Mouse (Mus musculus): Measurements from ENCODE around the gene Map3k10. TPM values are rescaled to one million over a fixed set of nuclear protein-coding genes. Genes with fewer than 3 reads are reported as not detected.

Gene Map3k10
- polyA plus RNA-seq, 1 experiment from 2014 or later = 5.6 TPM

DNA sequence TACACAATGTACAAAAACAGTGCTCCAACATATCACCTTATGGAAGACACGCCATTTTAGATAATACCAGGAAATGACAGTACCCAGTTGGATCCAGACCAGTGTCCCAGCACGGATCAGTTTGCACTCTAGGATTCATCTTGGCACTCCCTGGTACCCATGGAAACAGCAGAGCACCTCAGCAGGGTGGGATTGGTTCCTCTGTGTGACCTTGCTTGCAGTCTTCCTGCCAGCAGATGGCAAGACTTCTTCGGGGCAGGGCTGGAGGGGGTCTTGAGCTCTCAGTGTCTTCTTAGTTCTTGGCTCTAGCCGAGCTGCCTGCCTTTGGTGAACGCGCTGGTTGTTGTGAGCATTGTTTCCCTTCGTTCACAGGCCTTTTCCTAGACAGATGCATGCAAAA, 46.7 kb downstream of the Map3k10 start:
- H3K4me2 ChIP-seq = no peak overlapping the region
- peaks cover 55% of the 10 kb centered on the region for H3K36me3 ChIP-seq (ENCODE audit: control insufficient read depth, insufficient read depth, low read length)
- H3K9me3 ChIP-seq (ENCODE audit: control insufficient read depth, low read length) = no peaks in the 10 kb centered on the region
- 89% methylated on average over 7 of the region's 7 CpGs for WGBS
- H3K27me3 ChIP-seq (replicated peaks; ENCODE audit: control insufficient read depth, insufficient read depth, low read length) = no peaks in the 10 kb centered on the region
- no peak overlapping the region for H3K4me3 ChIP-seq (ENCODE audit: low read depth, low read length)
- DNase-seq (ENCODE audit: low spot score) (no peak), ATAC-seq (replicated peaks; ENCODE audit: low FRiP score) (no peak)
- H3K4me1 ChIP-seq (replicated peaks; ENCODE audit: control insufficient read depth, insufficient read depth, low read length) = no peaks in the 10 kb centered on the region
- no peak overlapping the region for H3K27ac ChIP-seq (ENCODE audit: low read depth, low read length)
- H3K9ac ChIP-seq (ENCODE audit: low read depth, low read length) = no peak overlapping the region

DNA sequence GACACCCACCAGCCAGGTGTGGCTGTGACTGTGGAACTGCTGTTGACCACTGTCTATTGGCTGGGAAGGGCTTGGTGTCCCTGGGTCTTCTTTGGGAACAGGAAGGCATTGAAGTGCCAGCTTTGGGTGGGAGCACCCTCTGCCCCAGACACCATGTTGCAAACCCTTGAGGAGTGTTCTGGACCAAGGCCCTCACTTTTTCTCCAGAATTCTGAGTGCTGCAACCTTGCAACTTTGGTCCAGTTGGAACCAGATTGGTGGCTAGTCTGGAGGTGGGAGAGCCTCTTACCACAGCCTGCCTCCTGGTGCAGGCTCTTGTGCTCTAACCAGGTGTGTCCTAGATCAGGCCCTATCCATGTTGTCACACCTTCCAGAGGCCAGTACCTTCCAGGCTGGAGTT, 49.4 kb downstream of the Map3k10 start:
- Histone ChIP-seq H3K4me2 (no peak overlapping the region), H3K27ac (ENCODE audit: low read depth, low read length) (no peak overlapping the region), H3K9ac (ENCODE audit: low read depth, low read length) (no peak overlapping the region), H3K4me1 (replicated peaks; ENCODE audit: control insufficient read depth, insufficient read depth, low read length) (no peaks in the 10 kb centered on the region), H3K27me3 (replicated peaks; ENCODE audit: control insufficient read depth, insufficient read depth, low read length) (no peaks in the 10 kb centered on the region), H3K4me3 (ENCODE audit: low read depth, low read length) (no peak overlapping the region), H3K36me3 (ENCODE audit: control insufficient read depth, insufficient read depth, low read length) (peaks cover 47% of the 10 kb centered on the region), H3K9me3 (ENCODE audit: control insufficient read depth, low read length) (no peaks in the 10 kb centered on the region)
- ATAC-seq (replicated peaks; ENCODE audit: low FRiP score) = no peak
- no peak for DNase-seq (ENCODE audit: low spot score)

DNA sequence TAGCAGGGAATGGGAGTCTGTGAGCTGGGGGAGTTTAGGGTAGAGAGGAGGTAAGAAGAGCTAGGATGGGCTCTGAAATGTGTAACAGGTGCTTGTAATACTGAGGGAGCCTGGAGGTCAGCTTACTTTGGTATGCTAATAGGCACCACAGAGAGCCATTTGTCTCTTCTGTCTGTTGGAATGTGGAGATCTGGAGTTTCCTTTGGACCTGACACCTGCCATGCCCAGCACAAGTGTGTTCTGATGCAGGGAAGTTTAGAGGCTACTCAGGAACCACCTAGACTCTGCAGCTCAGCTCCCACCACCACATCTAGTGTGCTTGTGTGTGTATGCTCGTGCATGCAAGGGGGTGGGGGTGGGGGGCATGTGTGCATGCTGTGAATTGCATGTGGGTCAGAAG, 52.2 kb downstream of the Map3k10 start:
- Histone ChIP-seq H3K4me2 (no peak overlapping the region), H3K4me1 (replicated peaks; ENCODE audit: control insufficient read depth, insufficient read depth, low read length) (no peaks in the 10 kb centered on the region), H3K9me3 (ENCODE audit: control insufficient read depth, low read length) (no peaks in the 10 kb centered on the region), H3K4me3 (ENCODE audit: low read depth, low read length) (no peak overlapping the region), H3K27me3 (replicated peaks; ENCODE audit: control insufficient read depth, insufficient read depth, low read length) (no peaks in the 10 kb centered on the region), H3K36me3 (ENCODE audit: control insufficient read depth, insufficient read depth, low read length) (peaks cover 44% of the 10 kb centered on the region; the same call in 1 of the 2 replicates), H3K9ac (ENCODE audit: low read depth, low read length) (no peak overlapping the region), H3K27ac (ENCODE audit: low read depth, low read length) (no peak overlapping the region)
- 67% methylated on average over 1 of the region's 1 CpGs for WGBS
- no peak for ATAC-seq (replicated peaks; ENCODE audit: low FRiP score)
- DNase-seq (ENCODE audit: low spot score) = no peak

DNA sequence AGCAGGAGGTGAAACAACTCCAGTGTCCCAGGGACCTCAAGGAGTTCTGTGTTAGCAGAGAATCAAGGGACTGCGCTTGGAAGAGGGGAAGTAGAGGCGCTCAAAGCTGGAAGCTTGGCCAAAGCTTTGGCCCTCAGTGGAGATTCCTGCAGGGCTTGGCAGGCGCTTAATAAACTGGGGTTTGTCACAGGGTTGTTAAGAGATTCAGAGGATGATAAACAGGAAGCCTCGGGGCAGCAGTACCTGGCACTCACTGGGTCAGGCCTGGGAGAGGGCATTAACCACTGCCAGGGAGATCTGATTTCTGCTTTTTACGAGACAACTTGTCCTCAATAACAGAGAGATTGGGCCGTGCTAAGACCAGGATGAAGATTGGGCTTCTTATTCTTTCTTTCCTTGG, 53.4 kb downstream of the Map3k10 start:
- WGBS = 76% methylated on average over 6 of the region's 6 CpGs
- H3K4me1 ChIP-seq (replicated peaks; ENCODE audit: control insufficient read depth, insufficient read depth, low read length) = no peaks in the 10 kb centered on the region
- no peak overlapping the region for H3K27ac ChIP-seq (ENCODE audit: low read depth, low read length)
- H3K9ac ChIP-seq (ENCODE audit: low read depth, low read length) = no peak overlapping the region
- H3K4me2 ChIP-seq = no peak overlapping the region
- no peaks in the 10 kb centered on the region for H3K27me3 ChIP-seq (replicated peaks; ENCODE audit: control insufficient read depth, insufficient read depth, low read length)
- no peak overlapping the region for H3K4me3 ChIP-seq (ENCODE audit: low read depth, low read length)
- no peaks in the 10 kb centered on the region for H3K9me3 ChIP-seq (ENCODE audit: control insufficient read depth, low read length)
- DNase-seq (ENCODE audit: low spot score) (no peak), ATAC-seq (replicated peaks; ENCODE audit: low FRiP score) (no peak)
- peaks cover 50% of the 10 kb centered on the region for H3K36me3 ChIP-seq (ENCODE audit: control insufficient read depth, insufficient read depth, low read length)

DNA sequence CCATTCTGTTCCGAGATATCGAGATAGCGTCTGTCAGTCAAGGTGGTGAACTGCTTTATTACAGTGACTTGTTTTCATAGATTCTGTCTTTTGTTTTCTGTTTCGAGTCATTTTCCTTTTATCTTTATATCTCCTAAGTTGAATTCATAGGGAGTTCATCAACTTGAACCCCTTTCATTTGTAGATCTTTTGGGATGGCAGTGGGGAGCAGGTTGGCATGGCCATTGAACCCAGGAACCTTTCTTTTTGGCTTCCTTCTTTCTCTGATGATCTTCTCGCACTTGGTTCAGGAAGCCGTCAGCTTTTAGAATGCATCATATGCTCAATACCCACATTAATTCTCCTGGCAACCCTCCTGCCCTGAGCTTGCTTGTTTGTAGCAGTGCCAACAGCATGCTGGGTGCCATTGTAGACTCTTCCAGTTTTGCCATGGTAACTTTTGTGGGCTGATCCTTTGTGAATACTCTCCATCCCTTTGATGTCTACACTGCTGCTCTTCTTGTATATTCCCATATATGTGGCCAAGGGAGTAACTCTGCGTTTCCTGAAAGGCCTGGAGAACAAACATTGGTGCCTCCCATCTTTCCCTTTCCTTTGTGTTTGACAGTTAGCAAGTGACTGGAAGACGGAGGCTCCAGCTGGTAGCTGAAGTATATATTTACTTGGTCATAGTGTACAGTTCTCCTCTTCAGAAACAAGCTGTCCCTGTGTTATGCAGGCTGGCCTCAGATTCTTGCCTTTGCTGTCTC, 60.5 kb downstream of the Map3k10 start:
- Histone ChIP-seq H3K36me3 (ENCODE audit: control insufficient read depth, insufficient read depth, low read length) (peaks cover 36% of the 10 kb centered on the region), H3K4me3 (ENCODE audit: low read depth, low read length) (no peak overlapping the region), H3K9me3 (ENCODE audit: control insufficient read depth, low read length) (no peaks in the 10 kb centered on the region), H3K27me3 (replicated peaks; ENCODE audit: control insufficient read depth, insufficient read depth, low read length) (no peaks in the 10 kb centered on the region), H3K9ac (ENCODE audit: low read depth, low read length) (no peak overlapping the region), H3K4me1 (replicated peaks; ENCODE audit: control insufficient read depth, insufficient read depth, low read length) (no peaks in the 10 kb centered on the region), H3K27ac (ENCODE audit: low read depth, low read length) (no peak overlapping the region), H3K4me2 (no peak overlapping the region)
- DNase-seq (ENCODE audit: low spot score) = no peak
- 82% methylated on average over 8 of the region's 8 CpGs for WGBS
- ATAC-seq (replicated peaks; ENCODE audit: low FRiP score) = no peak

DNA sequence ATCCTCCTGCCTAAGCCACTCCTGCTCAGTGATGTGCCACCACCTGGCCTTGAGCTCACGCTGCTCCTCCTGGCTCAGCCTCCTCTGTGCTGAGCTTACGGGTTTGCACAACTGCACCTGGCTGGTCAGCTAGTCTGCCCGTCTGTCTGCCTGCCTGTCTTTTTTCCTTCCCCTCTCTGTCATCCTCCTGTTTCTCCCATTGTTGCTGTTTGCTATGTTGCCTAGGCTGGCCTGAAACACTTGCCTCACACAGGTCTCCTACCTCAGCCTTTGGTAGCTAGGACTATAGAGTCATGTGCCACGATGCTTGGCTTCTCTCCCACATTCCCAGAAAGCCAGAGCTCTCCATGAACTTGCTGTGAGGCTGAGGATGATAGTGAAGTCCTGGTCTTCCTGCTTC, 61.5 kb downstream of the Map3k10 start:
- H3K9ac ChIP-seq (ENCODE audit: low read depth, low read length) = no peak overlapping the region
- no peak overlapping the region for H3K4me3 ChIP-seq (ENCODE audit: low read depth, low read length)
- 84% methylated on average over 4 of the region's 4 CpGs for WGBS
- DNase-seq (ENCODE audit: low spot score) = no peak
- no peak overlapping the region for H3K27ac ChIP-seq (ENCODE audit: low read depth, low read length)
- H3K36me3 ChIP-seq (ENCODE audit: control insufficient read depth, insufficient read depth, low read length) = peaks cover 31% of the 10 kb centered on the region
- H3K4me2 ChIP-seq = no peak overlapping the region
- H3K27me3 ChIP-seq (replicated peaks; ENCODE audit: control insufficient read depth, insufficient read depth, low read length) = no peaks in the 10 kb centered on the region
- no peaks in the 10 kb centered on the region for H3K9me3 ChIP-seq (ENCODE audit: control insufficient read depth, low read length)
- H3K4me1 ChIP-seq (replicated peaks; ENCODE audit: control insufficient read depth, insufficient read depth, low read length) = no peaks in the 10 kb centered on the region
- no peak for ATAC-seq (replicated peaks; ENCODE audit: low FRiP score)

DNA sequence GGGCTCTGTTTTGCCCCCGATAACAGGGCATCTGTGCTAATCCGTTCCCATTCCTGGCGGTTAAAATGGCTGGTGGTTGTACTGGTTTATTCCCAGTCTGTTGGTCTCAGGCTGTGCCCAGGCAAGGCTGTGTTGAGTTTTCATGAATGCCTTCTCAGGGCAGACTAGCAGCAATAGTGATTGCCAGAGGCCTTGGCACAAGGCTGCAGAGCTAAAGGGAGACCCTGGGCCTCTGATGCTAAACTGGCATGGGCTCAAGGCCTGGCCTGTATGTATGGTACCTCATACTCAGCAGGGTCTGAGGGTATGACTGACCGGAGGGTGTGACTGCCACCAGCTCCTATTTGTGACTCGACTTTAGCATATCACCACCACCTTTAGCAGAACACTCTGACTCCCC, 63.5 kb downstream of the Map3k10 start:
- WGBS = 92% methylated on average over 5 of the region's 5 CpGs
- DNase-seq (ENCODE audit: low spot score) (no peak), ATAC-seq (replicated peaks; ENCODE audit: low FRiP score) (no peak)
- Histone ChIP-seq H3K27ac (ENCODE audit: low read depth, low read length) (no peak overlapping the region), H3K9ac (ENCODE audit: low read depth, low read length) (no peak overlapping the region), H3K27me3 (replicated peaks; ENCODE audit: control insufficient read depth, insufficient read depth, low read length) (no peaks in the 10 kb centered on the region), H3K4me1 (replicated peaks; ENCODE audit: control insufficient read depth, insufficient read depth, low read length) (peaks cover 12% of the 10 kb centered on the region), H3K9me3 (ENCODE audit: control insufficient read depth, low read length) (no peaks in the 10 kb centered on the region), H3K4me2 (no peak overlapping the region), H3K36me3 (ENCODE audit: control insufficient read depth, insufficient read depth, low read length) (peaks cover 22% of the 10 kb centered on the region), H3K4me3 (ENCODE audit: low read depth, low read length) (no peak overlapping the region)

DNA sequence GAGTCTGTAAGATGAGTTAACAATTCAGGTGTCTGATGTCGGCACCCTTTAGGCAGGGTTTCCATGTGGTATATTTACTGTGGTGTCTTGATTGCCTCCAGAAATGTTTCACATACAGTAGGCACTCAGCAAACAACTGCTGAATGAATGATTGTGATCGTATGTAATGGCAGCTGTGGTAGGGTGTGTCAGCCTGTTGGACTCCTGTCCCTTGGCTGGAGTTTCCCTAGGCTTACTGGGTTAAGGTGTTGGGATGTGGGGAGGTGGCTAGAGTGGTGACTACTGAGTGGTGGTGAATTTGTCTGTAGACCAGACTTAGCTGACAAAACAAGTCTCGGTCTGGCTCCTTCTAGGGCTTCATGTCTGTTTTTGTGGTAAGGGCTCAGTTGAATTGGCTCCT, 64.0 kb downstream of the Map3k10 start:
- peaks cover 17% of the 10 kb centered on the region for H3K4me1 ChIP-seq (replicated peaks; ENCODE audit: control insufficient read depth, insufficient read depth, low read length)

DNA sequence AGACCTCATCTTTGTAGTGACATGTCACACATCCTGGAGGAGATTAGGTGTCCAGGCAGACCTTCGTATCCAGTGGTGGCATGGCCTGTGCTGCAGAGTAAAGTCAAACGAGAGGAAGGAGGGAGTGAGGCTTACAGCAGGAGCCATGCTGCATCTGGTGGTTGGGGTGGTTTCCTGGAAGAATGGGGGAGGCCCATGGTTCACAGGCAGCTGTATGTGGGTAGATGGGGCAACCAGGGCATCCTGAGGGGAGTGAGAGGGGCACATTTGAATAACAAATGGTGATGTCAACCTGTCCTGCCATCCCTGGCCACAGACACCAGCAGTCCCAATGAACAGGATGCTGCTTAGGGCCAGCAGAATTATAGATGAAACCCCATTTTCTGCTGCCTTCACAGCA, 64.7 kb downstream of the Map3k10 start:
- no peak overlapping the region for H3K9ac ChIP-seq (ENCODE audit: low read depth, low read length)
- no peaks in the 10 kb centered on the region for H3K27me3 ChIP-seq (replicated peaks; ENCODE audit: control insufficient read depth, insufficient read depth, low read length)
- peaks cover 23% of the 10 kb centered on the region for H3K4me1 ChIP-seq (replicated peaks; ENCODE audit: control insufficient read depth, insufficient read depth, low read length)
- no peak overlapping the region for H3K4me2 ChIP-seq
- H3K36me3 ChIP-seq (ENCODE audit: control insufficient read depth, insufficient read depth, low read length) = peaks cover 19% of the 10 kb centered on the region; the same call in 1 of the 2 replicates
- H3K9me3 ChIP-seq (ENCODE audit: control insufficient read depth, low read length) = no peaks in the 10 kb centered on the region
- no peak for ATAC-seq (replicated peaks; ENCODE audit: low FRiP score)
- no peak overlapping the region for H3K4me3 ChIP-seq (ENCODE audit: low read depth, low read length)
- DNase-seq (ENCODE audit: low spot score) = no peak
- no peak overlapping the region for H3K27ac ChIP-seq (ENCODE audit: low read depth, low read length)
- 64% methylated on average over 2 of the region's 2 CpGs for WGBS

More for the DNA sequence above, 64.0 kb downstream of the Map3k10 start:
- no peak for ATAC-seq (replicated peaks; ENCODE audit: low FRiP score)
- no peaks in the 10 kb centered on the region for H3K27me3 ChIP-seq (replicated peaks; ENCODE audit: control insufficient read depth, insufficient read depth, low read length)
- WGBS = 95% methylated on average over 3 of the region's 3 CpGs
- H3K36me3 ChIP-seq (ENCODE audit: control insufficient read depth, insufficient read depth, low read length) = peaks cover 19% of the 10 kb centered on the region; the same call in 1 of the 2 replicates
- H3K4me2 ChIP-seq = no peak overlapping the region
- no peak overlapping the region for H3K4me3 ChIP-seq (ENCODE audit: low read depth, low read length)
- no peaks in the 10 kb centered on the region for H3K9me3 ChIP-seq (ENCODE audit: control insufficient read depth, low read length)
- no peak overlapping the region for H3K9ac ChIP-seq (ENCODE audit: low read depth, low read length)
- no peak for DNase-seq (ENCODE audit: low spot score)
- no peak overlapping the region for H3K27ac ChIP-seq (ENCODE audit: low read depth, low read length)
